Mouse (Mus musculus): ENCODE results near the gene Slit3.

DNA sequence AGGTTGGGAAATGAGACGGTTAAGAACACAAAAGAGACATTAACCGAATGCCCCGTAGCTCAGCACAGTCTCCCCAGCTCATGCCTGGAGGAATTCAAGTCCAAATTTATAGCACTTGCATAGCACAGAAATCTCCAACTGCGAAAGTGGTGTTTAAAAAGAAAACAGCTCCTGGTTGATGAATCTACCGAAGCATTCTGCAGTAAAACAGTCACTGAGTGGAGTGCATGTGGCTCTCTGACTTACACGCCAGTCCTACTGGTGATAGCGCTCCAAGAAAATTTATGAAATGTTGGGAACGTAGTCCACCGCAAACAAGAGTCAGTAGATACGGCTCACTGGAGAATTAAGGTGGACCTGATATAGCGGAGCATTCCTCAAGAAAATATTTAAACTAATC lies 35.7 kb upstream of the Slit3 start:
- TF ChIP-seq CTCF (IDR thresholded peaks at IDR 0.05; ENCODE audit: extremely low read depth, insufficient read length, insufficient replicate concordance, low read depth, low read length) (no peak), POLR2A (IDR thresholded peaks at IDR 0.05; ENCODE audit: low read depth, low read length) (no peak)
